Mouse (Mus musculus) layer of hippocampus, adult 18-20 months (tissue): Measurements from ENCODE around the gene Ankrd44. TPM values are rescaled to one million over a fixed set of nuclear protein-coding genes. Genes with fewer than 3 reads are reported as not detected.

Experiments used
- DNase-seq, 2 experiments: peaks; one replicate each; pipeline ENCODE4 v3.0.0; 2022; ENCODE audit warnings: low spot score in 2 of 2
- total RNA-seq, 2 experiments: library from RNA; stranded (reverse); gene quantifications; 2 replicates each; pipeline ENCODE4 v1.2.3; 2021

The Ankrd44 gene
- total RNA-seq, 2 experiments from 2014 or later = 11.1 to 12.6 TPM

DNA sequence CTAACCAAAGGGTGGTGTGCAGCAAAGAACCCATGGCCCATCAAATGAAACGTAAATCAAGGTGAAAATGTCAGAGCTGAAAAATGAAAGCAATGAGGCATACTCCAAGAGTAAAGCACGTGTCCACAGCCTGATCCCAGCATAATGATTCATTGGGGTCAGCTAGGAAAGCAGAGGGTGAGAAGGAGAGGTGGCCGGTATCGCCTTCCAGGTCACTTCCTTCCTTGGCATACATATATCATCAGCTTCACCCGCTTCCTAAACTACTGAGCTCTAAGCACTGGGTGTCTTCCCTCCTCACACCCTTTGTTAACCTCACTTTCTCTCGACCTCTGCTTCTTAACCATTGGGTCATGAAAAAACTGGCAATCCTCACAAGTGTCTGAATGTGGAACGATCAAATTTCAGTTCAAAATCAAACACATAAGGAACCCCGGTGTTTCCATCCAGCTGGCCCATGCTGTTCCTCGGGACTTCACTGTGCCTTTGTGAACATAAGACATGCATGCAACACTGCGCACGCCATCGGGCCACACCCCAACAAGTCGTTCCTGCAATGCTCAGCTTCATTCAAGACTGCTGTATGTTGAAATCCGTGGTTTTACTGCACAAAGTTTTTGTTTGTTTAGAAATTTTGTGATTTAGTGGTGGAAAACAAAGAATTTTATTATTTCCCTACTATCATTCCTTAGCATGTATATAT is 101.9 kb downstream of the Ankrd44 start:
- no peak for DNase-seq

DNA sequence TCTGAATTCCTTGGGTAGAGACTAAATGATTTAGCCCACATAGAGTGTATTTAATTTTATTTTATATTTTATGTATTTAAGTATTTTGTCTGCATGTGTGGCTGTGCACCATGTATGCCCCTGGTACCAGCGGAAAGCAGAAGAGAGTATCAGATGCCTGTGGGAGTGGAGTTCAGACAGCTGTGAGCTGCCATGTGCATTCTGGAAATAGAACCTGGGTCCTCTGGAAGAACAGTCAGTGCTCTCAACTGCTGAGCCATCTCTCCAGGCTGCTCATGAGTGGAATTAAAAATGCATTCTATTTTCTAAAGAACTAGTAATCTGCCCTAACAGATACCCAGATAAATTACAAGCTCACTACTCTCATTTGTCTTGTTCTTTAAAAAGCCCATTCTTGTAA is 104.4 kb downstream of the Ankrd44 start:
- DNase-seq = peak in 1 of 2 experiments; percentile 48

DNA sequence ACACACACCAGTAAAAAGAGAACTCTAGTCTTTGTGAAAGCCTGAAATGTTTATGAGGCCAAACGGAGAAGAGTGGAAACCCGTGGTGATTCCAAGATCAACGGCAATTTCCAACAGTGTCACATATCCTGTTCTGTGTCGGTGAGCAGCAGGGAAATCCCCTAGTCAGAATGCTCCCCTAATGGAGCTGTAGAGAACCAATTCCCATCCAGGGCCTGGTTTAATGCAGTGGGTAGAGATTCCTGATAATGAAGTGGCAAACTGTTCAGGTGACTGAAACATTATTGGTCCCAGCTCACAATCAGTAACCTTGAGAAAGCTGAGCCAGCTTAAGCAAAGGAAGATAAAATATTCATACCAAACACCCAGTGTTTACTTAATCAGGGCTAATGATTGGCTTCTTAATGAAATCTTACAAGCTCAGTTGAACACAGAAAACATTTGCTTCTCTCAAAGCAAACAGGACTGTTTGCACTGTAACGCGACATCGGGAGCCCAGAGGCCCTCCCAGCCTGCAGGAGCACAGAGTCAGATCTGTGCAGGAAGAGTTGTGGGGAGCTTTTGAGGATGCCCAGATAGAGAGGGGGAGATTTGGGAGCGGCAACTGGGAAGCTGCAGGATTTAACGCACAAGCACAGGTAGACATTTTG is 110.9 kb downstream of the Ankrd44 start:
- no peak for DNase-seq

GRCm38 (mm10) chr1:54809811-54810549 is 116.2 kb downstream of the Ankrd44 start:
- no peak for DNase-seq

DNA sequence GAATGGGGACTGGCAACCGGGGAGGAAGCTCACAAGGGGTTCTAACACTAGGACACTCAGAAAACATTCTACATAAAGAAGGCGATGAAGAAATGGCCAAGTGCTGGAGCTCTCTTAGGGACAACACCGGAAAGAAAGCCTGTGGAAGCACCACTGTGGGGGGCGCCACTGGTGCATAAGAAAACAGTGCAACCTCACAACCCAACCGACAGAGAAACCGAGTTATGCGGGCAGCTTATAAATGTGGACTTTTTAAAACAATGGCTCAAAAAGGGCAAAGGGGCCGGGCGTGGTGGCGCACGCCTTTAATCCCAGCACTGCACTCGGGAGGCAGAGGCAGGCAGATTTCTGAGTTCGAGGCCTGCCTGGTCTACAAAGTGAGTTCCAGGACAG is 117.1 kb downstream of the Ankrd44 start:
- DNase-seq = no peak

- DNase-seq = no peak
Measured at GRCm38 (mm10) chr1:54808401-54809097, 117.6 kb downstream of the Ankrd44 start.

- no peak for DNase-seq
Measured at GRCm38 (mm10) chr1:54807832-54808231, 118.4 kb downstream of the Ankrd44 start.

GRCm38 (mm10) chr1:54806116-54806850 is 119.9 kb downstream of the Ankrd44 start:
- no peak for DNase-seq

- DNase-seq = no peak
Measured at GRCm38 (mm10) chr1:54804406-54804805, 121.8 kb downstream of the Ankrd44 start.

- DNase-seq = no peak
Measured at GRCm38 (mm10) chr1:54802703-54803102, 123.5 kb downstream of the Ankrd44 start.

GRCm38 (mm10) chr1:54801256-54801655 is 124.9 kb downstream of the Ankrd44 start:
- DNase-seq = no peak

DNA sequence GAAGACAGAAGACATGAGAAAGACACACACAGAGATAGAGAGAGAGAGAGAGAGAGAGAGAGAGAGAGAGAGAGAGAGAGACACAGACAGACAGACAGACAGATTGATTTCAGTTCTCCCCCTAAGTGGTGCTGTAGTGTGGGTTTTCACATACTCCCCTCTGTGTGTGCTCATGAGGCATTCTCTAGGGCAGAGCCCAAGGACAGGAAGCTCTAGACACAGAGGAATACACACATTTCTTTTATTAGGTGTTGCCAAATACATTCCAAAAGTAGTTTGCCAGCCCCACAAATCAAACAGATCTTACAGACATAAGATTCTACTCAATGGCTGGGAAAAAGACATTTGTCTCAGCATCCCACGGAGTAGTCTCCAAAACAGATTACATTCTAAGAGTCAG is 126.8 kb downstream of the Ankrd44 start:
- DNase-seq = no peak

GRCm38 (mm10) chr1:54798415-54798814 is 127.8 kb downstream of the Ankrd44 start:
- no peak for DNase-seq

GRCm38 (mm10) chr1:54794709-54795108 is 131.5 kb downstream of the Ankrd44 start:
- no peak for DNase-seq

DNA sequence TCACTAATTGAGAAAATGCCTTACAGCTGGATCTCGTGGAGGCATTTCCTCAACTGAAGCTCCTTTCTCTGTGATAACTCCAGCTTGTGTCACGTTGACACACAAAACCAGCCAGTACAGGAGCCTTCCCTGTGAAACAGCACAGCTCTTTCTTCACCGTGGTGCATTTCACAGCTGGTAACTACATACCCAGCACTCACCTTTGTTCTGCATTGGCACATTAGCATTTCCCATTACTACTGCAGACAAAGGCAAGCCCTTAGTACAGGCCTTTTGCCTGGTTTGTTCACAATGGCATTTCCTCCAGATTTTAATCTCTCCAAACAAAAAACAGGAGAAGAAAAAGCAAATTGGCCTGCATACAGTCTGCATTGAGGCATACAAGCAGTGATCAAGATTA is 134.8 kb downstream of the Ankrd44 start:
- DNase-seq = no peak

DNA sequence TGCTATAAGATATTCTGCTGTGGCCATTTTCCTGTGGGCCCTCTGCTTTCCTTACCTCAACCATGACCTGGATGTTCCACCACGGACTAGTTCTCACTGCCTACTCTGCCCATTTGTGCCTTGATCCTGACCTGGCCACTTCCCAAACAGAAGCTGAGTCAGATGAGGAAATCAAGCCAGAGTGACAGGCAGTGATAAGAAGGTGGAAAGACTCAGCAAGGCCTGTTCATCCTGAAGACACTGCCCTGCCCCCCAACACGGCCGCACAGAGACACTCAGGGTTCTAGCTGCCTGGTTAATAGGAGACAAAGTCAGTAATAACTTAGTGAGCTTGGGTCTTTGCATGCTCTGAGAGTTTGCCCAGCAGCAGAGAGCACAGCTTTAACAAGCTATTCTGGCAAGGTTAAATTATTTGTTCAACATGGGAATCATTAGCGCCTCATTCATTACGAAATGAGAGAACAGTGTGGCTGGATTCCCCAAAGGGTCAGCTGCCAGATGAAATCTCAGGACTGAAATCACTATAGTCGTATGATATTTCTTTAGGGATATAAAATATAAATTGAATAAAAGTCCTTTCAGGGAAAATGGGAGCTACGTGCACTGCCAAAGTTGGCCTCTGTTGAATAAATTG is 136.7 kb downstream of the Ankrd44 start:
- DNase-seq = no peak

DNA sequence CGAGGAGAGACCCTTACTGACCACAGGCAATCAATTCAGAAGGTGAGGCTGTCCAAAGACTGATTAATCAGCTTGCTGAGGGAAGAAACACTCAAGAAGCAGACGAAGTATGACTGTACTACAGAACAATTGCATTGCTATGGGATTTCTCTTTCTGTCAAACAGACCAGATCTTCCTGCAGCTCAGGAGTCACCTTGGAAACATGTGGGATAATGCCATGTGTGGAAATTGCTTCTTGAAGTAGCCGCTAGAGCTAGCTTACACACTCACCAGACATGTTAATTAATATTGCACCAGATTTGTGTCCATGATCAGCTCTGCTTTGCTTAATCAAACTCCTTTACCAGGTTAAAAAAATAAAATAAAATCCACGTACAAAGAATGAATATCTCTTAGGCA is 137.8 kb downstream of the Ankrd44 start:
- no peak for DNase-seq

DNA sequence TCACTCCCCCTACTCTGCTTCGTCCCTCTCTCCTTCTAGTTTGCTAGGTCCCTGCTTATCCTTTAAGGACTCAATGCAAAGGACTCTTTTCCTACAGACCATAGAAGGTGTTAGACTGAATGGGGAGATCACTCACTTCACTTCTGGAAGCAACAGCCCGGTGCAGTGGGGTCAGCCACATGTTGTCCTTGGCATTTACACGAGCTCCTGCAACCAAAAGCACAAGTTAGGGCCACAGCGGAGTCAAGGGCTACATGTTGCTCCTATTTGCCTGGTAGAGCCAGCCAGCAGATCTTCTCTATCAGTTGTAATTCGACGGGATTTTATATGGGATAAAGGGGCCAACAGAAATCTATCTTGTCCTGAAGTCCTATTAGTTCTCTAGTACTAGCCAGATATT is 148.0 kb downstream of the Ankrd44 start:
- no peak for DNase-seq

GRCm38 (mm10) chr1:54777104-54777503 is 149.1 kb downstream of the Ankrd44 start:
- DNase-seq = no peak

DNA sequence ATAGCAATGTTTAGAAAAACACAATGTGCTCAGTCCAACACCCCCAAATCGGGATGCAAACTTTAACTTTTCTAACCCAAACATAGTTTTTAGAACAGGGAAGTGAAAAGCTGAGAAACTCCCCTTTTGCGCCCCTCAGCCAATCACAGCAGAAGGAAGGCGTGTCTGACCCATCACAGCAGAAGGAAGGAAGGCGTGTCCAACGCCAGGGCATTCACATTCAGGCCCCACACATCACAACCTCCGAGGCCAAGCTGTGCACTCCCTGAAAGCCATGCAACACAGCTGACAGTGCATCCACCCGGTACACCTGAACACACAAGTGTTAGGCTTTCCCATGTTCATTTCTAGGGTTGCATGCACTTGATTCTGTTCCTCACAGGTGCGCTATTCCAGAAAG is 150.1 kb downstream of the Ankrd44 start:
- no peak for DNase-seq

GRCm38 (mm10) chr1:54772843-54773242 is 153.3 kb downstream of the Ankrd44 start:
- DNase-seq = no peak
